Mouse (Mus musculus) kidney, postnatal 0 days (tissue): ENCODE data around the gene Arrdc4. TPM values are rescaled to one million over a fixed set of nuclear protein-coding genes. Genes with fewer than 3 reads are reported as not detected.
A peak's percentile ranks its signal among the peaks of the same experiment; 100 is the strongest.

Experiments
- ATAC-seq: fragments of 200-750 bp; cut with Nextera tagmentation; replicated peaks from 2 replicates; pipeline ENCODE4 v1.8.0; 2017; ENCODE audit warnings: low read depth, moderate number of reproducible peaks, moderate TSS enrichment, moderate library complexity; ENCODE audit not compliant: low FRiP score
- DNase-seq: peaks from one replicate; pipeline ENCODE4 v3.0.0-alpha.2; 2016; ENCODE audit warnings: low spot score
- H3K27ac ChIP-seq: fragments of 300-500 bp; sonication (generic); 2 replicates; pipeline ENCODE4 v1.5.1; 2014; ENCODE audit warnings: mild to moderate bottlenecking
- H3K27me3 ChIP-seq: fragments of 300-500 bp; sonication (generic); 2 replicates; pipeline ENCODE4 v1.6.1; 2014; ENCODE audit warnings: low read length, mixed read lengths; ENCODE audit not compliant: insufficient read depth
- H3K36me3 ChIP-seq: fragments of 300-500 bp; sonication (generic); 2 replicates; pipeline ENCODE4 v1.6.1; 2014; ENCODE audit warnings: low read length, mixed read lengths; ENCODE audit not compliant: insufficient read depth
- H3K4me1 ChIP-seq: fragments of 300-500 bp; sonication (generic); replicated peaks from 2 replicates; pipeline ENCODE4 v1.6.1; 2014; ENCODE audit warnings: antibody characterized with exemption, low read length, mixed read lengths; ENCODE audit not compliant: insufficient read depth
- H3K4me2 ChIP-seq: fragments of 300-500 bp; sonication (generic); 2 replicates; pipeline ENCODE4 v1.6.1; 2014; ENCODE audit warnings: mild to moderate bottlenecking, low read length, moderate library complexity, mixed read lengths
- H3K4me3 ChIP-seq: fragments of 300-500 bp; sonication (generic); replicated peaks from 2 replicates; pipeline ENCODE4 v1.5.1; 2014; ENCODE audit warnings: low read depth, low read length
- H3K9ac ChIP-seq: fragments of 300-500 bp; sonication (generic); 2 replicates; pipeline ENCODE4 v1.6.1; 2014; ENCODE audit warnings: low read depth, low read length
- H3K9me3 ChIP-seq: fragments of 300-500 bp; sonication (generic); replicated peaks from 2 replicates; pipeline ENCODE4 v1.6.1; 2016; ENCODE audit warnings: low read length, inconsistent platforms, mixed read lengths
- CTCF ChIP-seq: IDR thresholded peaks from 2 replicates; pipeline ENCODE4 v1.5.1; 2016; ENCODE audit warnings: antibody characterized with exemption, low read depth, mild to moderate bottlenecking, moderate library complexity
- WGBS: fragments of 180-500 bp; shearing (Covaris S2); extraction: QIAGEN DNeasy Blood & Tissue Kit; methylation state at CpG from one replicate; pipeline ENCODE4 v1.1.7; 2014; 5-methylcytosine and 5-hydroxymethylcytosine counted together
- polyA plus RNA-seq: library from polyadenylated mRNA; unstranded; fragments of >200 nt; fragmentation: Nextera tagmentation; extraction: Ambion mirVana; gene quantifications from 2 replicates; pipeline ENCODE4 v1.2.1, GENCODE M21; 2015

Gene Arrdc4
- polyA plus RNA-seq, 1 experiment from 2014 or later: 29.7 TPM

DNA sequence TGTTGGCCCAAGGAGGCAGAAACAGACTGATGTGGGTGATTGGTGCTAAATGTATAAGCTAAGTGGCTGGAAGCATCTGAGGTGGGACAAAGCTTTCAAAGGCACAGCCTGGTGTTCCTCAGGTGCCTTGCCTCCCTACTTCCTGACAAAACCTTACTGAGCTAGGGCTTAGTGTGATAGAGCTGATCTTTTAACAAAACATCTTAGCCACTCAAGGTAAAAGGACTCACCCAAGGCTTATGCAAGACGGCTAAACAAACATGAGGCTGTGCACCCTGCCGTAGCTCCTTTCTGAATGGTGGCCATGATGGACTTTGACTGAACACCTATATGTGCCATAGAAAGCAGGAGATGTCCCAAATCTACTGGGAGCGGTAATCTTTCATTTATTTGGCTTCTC is 51.7 kb downstream of the Arrdc4 start:
- no peaks in the 10 kb centered on the region for H3K4me1 ChIP-seq
- H3K27ac ChIP-seq: no peak overlapping the region
- TF ChIP-seq CTCF: no peak
- ATAC-seq (no peak), DNase-seq (no peak)
- WGBS: 91% methylated on average over 3 of the region's 3 CpGs
- no peaks in the 10 kb centered on the region for H3K27me3 ChIP-seq
- H3K36me3 ChIP-seq: no peaks in the 10 kb centered on the region
- H3K4me2 ChIP-seq: no peak overlapping the region
- H3K9ac ChIP-seq: no peak overlapping the region
- H3K9me3 ChIP-seq: no peaks in the 10 kb centered on the region
- no peak overlapping the region for H3K4me3 ChIP-seq

DNA sequence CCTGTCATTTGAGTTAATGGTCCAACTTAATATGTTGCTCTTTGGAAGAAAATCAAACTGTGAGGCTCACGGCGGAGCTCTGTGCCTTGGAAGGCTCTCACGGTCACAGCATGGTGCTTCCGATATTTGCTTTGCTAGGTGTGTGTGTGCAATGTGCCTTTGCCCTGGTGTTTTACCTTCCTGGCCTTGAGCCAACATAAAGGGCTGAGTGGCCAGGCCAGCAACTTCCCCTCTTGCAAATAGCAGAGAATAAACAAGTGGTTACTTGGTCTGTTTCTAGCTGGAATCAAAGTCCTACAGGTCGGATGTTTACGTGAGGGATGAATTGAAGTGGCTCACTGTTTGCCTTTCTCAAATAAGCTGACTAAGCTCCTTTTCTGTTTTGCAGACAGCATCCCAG is 52.1 kb downstream of the Arrdc4 start:
- 36% methylated on average over 6 of the region's 6 CpGs for WGBS
- ATAC-seq: peak; percentile 59; the same call in 1 of the 2 replicates

DNA sequence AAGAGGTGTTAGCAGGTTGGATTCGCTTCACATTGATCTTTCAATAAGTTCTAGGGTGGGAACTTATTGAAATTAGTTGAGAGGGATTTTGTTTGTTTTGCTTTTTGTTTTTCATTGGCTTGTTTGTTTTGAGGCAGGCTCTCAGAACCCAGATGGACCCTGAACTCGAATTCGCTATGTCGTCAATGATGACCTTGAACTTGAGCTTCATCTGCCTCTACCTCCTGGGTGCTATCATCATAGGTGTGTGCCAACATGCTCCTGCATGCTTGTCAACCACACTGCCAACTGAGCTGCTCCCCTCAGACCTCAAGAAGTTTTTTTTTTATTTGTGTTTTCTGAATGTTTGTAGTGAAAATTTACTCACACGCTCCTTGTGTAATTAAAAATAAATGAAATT is 52.6 kb downstream of the Arrdc4 start:
- WGBS: 82% methylated on average over 5 of the region's 5 CpGs
- no peak for TF ChIP-seq CTCF
- ATAC-seq (no peak), DNase-seq (no peak)
- Histone ChIP-seq H3K9ac (no peak overlapping the region), H3K27ac (no peak overlapping the region), H3K9me3 (no peaks in the 10 kb centered on the region), H3K4me3 (no peak overlapping the region), H3K36me3 (no peaks in the 10 kb centered on the region), H3K4me1 (no peaks in the 10 kb centered on the region), H3K27me3 (no peaks in the 10 kb centered on the region), H3K4me2 (no peak overlapping the region)

More for the DNA sequence above, 52.1 kb downstream of the Arrdc4 start:
- H3K4me3 ChIP-seq: no peak overlapping the region
- no peak overlapping the region for H3K27ac ChIP-seq
- DNase-seq: peak; percentile 16
- H3K4me1 ChIP-seq: no peaks in the 10 kb centered on the region
- H3K27me3 ChIP-seq: no peaks in the 10 kb centered on the region
- H3K4me2 ChIP-seq: no peak overlapping the region
- H3K9me3 ChIP-seq: no peaks in the 10 kb centered on the region
- H3K36me3 ChIP-seq: no peaks in the 10 kb centered on the region
- TF ChIP-seq CTCF: no peak
- no peak overlapping the region for H3K9ac ChIP-seq

DNA sequence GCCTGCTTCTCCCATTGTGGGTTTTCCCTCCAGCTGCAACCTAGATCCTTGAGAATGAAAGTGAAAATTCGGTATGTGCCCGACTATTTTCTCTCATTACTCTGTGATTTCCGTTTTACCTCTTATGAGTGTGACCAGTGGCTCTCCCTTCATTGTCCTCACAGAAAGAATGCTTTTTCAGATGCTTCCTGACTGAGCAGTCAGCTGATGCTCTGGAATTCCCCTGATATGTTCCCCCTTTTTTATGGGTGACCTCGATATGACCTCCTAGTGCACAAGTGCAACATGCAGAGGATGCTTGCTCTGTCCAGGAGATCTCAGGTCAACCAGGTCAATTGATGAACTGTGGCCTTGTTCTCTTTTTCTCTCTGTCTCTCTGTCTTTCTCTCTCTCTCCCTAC is 56.3 kb downstream of the Arrdc4 start:
- DNase-seq (peak; percentile 28), ATAC-seq (no peak)
- TF ChIP-seq CTCF: no peak
- Histone ChIP-seq H3K4me2 (no peak overlapping the region), H3K9ac (no peak overlapping the region), H3K4me1 (no peaks in the 10 kb centered on the region), H3K4me3 (no peak overlapping the region), H3K27me3 (no peaks in the 10 kb centered on the region), H3K36me3 (no peaks in the 10 kb centered on the region), H3K27ac (no peak overlapping the region), H3K9me3 (no peaks in the 10 kb centered on the region)
- 64% methylated on average over 4 of the region's 4 CpGs for WGBS

DNA sequence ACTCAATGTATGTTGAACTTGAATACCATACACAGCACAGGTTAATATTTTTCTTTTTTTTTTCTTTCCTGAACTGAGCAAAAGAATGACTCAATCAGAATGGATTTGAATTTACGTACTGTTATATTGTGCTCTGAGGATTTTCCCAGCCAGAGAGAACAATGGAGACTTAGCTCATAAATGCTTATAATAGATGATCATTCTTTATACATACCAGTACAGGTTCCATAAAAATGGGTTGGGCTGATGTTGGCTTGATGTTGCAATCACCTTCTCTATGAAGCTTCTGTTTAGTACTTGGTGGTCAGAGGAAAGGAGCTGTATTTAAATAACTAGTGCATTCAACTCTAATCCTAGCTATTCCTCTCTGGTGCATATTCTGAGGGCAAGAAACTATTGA is 57.6 kb downstream of the Arrdc4 start:
- Histone ChIP-seq H3K27ac (no peak overlapping the region), H3K27me3 (no peaks in the 10 kb centered on the region), H3K4me3 (no peak overlapping the region), H3K36me3 (no peaks in the 10 kb centered on the region), H3K4me2 (no peak overlapping the region), H3K9ac (no peak overlapping the region), H3K4me1 (no peaks in the 10 kb centered on the region), H3K9me3 (no peaks in the 10 kb centered on the region)
- 73% methylated on average over 1 of the region's 1 CpGs for WGBS
- ATAC-seq (no peak), DNase-seq (no peak)
- TF ChIP-seq CTCF: no peak

DNA sequence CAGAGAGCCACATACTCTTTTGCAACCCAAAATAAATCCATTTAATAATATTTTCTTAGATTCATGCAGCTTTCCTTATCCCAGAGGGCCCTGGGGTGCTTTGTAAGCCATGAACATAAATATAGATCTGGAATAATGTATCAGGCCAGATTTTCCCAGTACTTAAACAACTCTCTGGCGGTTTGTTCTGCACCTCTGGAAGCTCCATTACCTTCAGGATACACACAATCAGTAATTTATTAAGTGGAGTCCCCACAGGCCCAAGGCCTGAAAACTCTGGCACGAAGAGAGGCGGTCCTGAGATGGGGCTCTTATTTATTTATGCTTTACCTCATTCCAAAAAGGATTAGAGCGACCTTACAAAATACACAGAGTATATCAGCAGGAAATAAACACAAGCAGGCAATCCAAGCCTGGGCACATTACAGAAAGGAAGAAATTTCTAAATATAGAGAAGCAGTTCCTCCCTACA is 61.9 kb downstream of the Arrdc4 start:
- H3K27me3 ChIP-seq: no peaks in the 10 kb centered on the region
- no peaks in the 10 kb centered on the region for H3K36me3 ChIP-seq
- H3K9ac ChIP-seq: no peak overlapping the region
- TF ChIP-seq CTCF: no peak
- no peak overlapping the region for H3K4me3 ChIP-seq
- DNase-seq (peak; percentile 39), ATAC-seq (no peak)
- WGBS: 26% methylated on average over 4 of the region's 4 CpGs
- no peaks in the 10 kb centered on the region for H3K4me1 ChIP-seq
- H3K9me3 ChIP-seq: no peaks in the 10 kb centered on the region
- H3K4me2 ChIP-seq: no peak overlapping the region
- no peak overlapping the region for H3K27ac ChIP-seq
